Mouse (Mus musculus) heart, embryonic 14.5 days (tissue): ENCODE data around the gene Rccd1. TPM values are rescaled to one million over a fixed set of nuclear protein-coding genes. Genes with fewer than 3 reads are reported as not detected.

Experiments
- polyA plus RNA-seq: library from polyadenylated mRNA; unstranded; fragments of >200 nt; fragmentation: Nextera tagmentation; extraction: Ambion mirVana; gene quantifications from 2 replicates; pipeline ENCODE4 v1.2.1, GENCODE M21; 2014

The Rccd1 gene
- polyA plus RNA-seq, 1 experiment from 2014 or later = 7.6 TPM

Other genes with a start within 250 kb of the Rccd1 start
- gene Idh2, start 209.1 kb downstream of the Rccd1 start, polyA plus RNA-seq = 2,473 and 2,606 TPM in 2 replicates
- gene Sema4b, start 137.6 kb downstream of the Rccd1 start, polyA plus RNA-seq = 11.8 and 12.4 TPM in 2 replicates
- 56.1 and 57.6 TPM in 2 replicates for gene Cib1, start 91.6 kb downstream of the Rccd1 start, polyA plus RNA-seq
- gene Gdpgp1, start 91.6 kb downstream of the Rccd1 start, polyA plus RNA-seq = 3.3 and 3.6 TPM in 2 replicates
- gene Ttll13, start 78.1 kb downstream of the Rccd1 start, polyA plus RNA-seq = 0.62 and 1.6 TPM in 2 replicates
- 41.8 and 42.8 TPM in 2 replicates for gene Ngrn, start 63.2 kb downstream of the Rccd1 start, polyA plus RNA-seq
- 11.4 and 12.0 TPM in 2 replicates for gene Vps33b, start 54.8 kb downstream of the Rccd1 start, polyA plus RNA-seq
- 148 and 149 TPM in 2 replicates for gene Prc1, start 30.0 kb downstream of the Rccd1 start, polyA plus RNA-seq
- gene Unc45a, start 16.6 kb upstream of the Rccd1 start, polyA plus RNA-seq = 11.2 and 12.0 TPM in 2 replicates
- gene Hddc3, start 18.6 kb upstream of the Rccd1 start, polyA plus RNA-seq = 18.2 and 23.1 TPM in 2 replicates
- 15.9 and 19.5 TPM in 2 replicates for gene Man2a2, start 46.9 kb upstream of the Rccd1 start, polyA plus RNA-seq
- gene Fes, start 63.5 kb upstream of the Rccd1 start, polyA plus RNA-seq = 12.3 and 13.5 TPM in 2 replicates
- gene Furin, start 81.0 kb upstream of the Rccd1 start, polyA plus RNA-seq = 17.9 and 25.2 TPM in 2 replicates
- gene Blm, start 210.7 kb upstream of the Rccd1 start, polyA plus RNA-seq = 16.3 and 16.5 TPM in 2 replicates